Mouse (Mus musculus) right cerebral cortex, postnatal 10 days (tissue): ENCODE results near the gene Gm6993.

Experiments
- DNase-seq, 2 experiments: peaks; one replicate each; pipeline ENCODE4 v3.0.0; 2021; ENCODE audit warnings: low spot score in 2 of 2

Gene Gm6993

DNA sequence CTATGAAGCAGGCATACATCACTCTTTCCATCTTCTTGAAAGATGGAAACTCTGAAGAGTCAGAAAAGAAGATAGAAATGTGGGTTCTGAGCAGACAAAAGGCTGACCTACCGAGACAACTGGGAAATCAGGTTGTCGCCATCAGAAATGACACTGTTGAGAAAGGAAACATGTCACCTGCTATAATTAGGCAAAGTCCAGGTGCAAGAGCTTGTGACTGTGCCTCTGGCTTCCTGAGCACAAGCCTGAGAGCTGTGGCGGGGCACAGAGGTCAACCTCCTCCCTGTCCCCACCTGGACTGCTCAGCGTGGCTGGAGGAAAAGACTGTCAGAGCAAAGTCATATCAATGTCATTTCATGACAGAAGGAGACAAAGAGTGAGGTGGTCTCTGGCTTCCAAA is 772 bp upstream of the Gm6993 start:
- no peak for DNase-seq

DNA sequence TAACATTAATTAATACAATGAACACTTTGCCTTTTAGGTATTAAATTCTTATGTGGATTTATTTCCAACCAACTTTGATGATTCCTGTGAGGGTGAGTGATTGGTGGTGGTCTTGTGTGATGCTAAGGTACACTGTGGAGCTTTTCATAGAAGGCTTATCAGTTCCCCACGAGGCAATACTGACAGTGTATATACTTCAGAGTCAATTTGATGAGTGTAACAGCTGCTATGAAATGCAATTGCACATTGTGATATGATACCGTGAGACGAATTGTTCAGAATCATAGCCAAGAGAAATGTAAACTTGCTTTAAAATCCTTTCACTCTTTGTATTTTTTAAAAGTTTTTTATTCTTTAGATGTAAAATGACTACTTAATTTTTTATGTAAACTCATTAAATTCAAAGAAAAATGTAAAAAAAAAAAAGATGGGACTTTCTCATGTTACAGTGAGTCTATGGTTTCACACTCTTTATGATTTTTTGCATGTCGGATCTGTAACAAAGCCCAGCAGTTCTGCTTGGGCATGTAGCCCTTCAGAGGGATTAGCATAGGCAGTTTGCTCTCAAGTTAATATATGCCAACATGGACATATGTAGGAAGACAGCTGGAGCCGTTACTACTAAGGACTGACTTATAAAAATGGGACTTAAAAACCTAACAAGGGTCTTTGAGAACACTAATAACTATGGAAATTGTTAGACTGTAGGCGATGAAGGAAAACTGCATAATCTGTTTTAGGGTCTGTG is 1.2 kb downstream of the Gm6993 start:
- DNase-seq, result no peak

GRCm38 (mm10) chr12:31244001-31244400 is 3.4 kb downstream of the Gm6993 start:
- DNase-seq, result no peak

- no peak for DNase-seq
Measured at GRCm38 (mm10) chr12:31244691-31245090, 4.1 kb downstream of the Gm6993 start.

DNA sequence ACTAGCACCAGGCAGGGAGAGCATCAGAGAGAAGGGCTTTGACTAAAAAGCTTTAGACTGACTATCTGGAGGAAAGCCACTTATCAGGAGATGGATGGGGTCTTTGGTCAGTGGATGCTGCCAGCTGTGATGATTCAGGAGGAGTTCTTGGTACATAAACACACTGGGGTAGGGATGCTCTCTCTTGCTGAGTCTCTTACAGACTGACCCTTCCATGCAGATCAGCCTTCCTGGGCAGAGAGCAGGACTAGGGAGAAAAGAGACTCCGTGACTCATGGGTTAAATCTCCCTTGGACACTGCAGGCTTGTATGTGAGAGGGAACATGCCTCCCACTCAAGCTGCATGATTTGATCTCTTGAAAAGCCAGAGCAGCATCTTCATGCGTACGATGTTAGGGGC is 5.6 kb downstream of the Gm6993 start:
- DNase-seq, result no peak

DNA sequence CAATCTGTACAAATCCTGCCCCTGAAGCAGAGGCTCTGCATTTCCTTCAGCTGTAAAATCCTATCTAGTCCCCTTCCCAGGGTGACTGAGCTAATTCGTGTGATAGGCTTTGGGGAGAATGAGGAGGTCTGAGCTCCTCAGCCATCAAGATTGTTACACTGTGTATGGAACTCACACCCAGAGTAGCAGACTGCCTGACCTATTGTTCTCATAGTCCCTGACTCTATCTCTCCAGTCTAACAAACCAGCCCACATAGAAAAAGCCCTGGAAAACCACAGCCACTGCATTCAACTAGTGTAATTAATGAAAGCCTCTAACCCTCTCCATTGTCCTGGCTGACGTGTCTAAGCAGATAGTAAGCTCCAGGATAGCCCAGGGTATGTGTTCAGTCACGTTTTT is 6.0 kb downstream of the Gm6993 start:
- no peak for DNase-seq

GRCm38 (mm10) chr12:31248165-31248564 is 7.6 kb downstream of the Gm6993 start:
- DNase-seq, result no peak

GRCm38 (mm10) chr12:31248681-31249080 is 8.1 kb downstream of the Gm6993 start:
- no peak for DNase-seq

DNA sequence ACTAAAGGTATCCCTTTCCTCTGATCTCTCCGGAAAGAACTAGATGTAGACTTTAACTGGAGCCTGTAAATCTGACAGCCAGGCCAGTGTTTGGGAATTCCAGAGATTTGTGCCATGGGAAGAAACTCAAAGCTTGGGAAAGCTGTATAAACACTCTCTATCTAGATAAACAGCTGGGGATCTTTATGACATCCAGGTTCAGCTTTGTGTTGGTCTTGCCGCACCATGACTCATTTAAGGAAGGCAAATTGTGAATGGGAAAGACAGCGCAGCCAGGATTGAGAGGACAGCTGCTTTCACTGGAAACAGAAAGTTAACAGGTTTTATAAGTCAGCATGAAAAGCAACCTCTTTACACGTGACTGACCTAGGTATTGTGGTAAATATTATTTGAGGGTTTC is 11.7 kb downstream of the Gm6993 start:
- DNase-seq, result no peak

DNA sequence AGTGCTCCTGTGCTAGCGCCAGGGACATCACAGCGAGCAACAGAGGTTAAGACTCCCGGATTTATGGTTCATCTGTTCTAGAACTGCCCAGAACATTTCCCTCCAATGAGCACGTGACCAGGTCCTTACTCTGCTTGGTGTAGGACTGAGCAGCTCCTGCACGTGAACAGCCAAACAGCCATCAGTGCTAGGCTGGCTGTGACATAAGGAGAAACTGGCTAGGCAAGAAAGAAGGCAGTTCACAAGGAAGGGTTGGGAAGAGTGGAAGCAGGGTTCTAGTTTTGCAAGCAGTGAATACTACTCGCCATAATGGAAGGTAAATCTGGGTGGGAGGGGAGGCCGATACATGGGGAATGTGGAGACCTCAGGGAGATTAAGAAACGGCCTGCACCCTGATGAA is 14.4 kb downstream of the Gm6993 start:
- DNase-seq, result no peak

- DNase-seq, result no peak
Measured at GRCm38 (mm10) chr12:31256121-31256903, 15.7 kb downstream of the Gm6993 start.

DNA sequence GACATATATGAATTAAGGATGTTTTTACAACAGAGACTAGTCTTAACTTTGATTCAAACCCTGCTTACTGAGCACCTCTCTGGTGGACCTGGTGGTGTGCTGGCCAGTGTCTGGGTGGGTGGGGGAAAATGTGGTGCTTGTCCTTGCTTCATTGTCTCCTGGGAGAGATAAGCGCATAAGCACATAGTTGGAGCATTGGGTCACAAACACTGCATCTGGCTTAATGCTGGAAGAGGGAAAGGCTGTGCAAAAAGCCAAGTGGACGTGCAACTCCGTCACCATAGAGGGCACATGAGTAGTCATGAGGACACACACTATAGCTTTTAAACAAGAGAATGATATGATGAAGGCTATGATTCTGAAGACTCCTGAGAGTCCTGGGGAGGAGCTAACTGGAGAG is 21.3 kb downstream of the Gm6993 start:
- DNase-seq, result no peak

DNA sequence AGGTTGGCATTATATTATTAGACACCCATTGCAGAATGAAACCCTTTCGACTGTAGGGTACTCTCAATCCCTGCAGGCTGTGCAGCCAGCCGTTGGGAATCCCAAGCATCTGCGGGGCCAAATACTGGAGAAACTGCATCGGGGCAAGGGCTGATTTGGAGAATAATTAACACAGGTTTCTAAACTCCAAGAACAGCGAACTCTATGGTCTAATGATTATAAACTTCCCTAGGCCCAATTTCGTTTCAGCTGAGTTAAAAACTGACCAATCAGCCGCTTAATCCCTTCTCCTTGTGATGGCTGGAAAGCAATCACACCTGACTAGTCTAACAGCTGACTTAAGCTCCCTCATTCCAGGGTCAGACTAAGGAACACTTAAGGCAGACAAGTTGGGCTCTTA is 23.4 kb downstream of the Gm6993 start:
- DNase-seq, result no peak

DNA sequence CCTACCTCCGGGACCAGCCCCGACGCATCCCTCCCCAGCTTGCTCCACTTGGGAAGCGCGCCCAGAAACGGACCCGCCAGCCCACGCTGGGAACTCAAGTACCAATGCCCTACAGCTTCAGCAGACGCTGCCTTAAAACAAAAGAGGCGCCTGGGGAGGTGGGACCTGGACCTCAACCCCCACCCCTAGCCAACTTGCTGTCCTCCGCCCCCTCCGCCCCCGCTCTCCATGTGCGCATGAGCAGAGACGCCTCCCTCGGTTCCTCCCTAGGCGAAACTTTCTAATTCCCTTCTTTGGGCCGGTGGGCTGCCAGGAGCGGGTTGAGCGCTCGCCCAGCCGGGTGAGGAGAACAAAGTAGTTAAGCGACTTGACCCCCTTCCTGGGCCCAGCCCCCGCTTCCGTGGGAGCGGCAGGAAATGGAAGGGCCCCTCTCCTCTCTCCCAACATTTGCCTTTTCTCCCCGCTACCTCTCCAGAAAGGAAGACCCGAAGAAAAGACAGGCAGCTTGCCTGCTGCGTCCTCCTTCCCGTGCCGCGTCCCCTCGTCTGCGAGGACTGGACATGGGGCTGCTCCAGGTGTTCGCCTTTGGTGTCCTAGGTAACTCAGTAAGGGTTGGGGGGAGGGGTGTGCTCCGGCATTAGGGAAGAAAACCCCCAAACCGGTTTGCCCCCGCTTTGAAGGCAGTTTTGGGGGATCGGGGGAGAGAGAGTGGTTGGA is 24.6 kb downstream of the Gm6993 start, which contains the start of gene Lamb1:
Gene Lamb1, plus strand, starts transcription at position 230 of the 717 bp plus-strand sequence.
- DNase-seq, result peak; percentile 48 to 51

- DNase-seq, result peak; percentile 42 to 43
Measured at GRCm38 (mm10) chr12:31265722-31266431, 25.3 kb downstream of the Gm6993 start.

- no peak for DNase-seq
Measured at GRCm38 (mm10) chr12:31266686-31267085, 26.1 kb downstream of the Gm6993 start.

DNA sequence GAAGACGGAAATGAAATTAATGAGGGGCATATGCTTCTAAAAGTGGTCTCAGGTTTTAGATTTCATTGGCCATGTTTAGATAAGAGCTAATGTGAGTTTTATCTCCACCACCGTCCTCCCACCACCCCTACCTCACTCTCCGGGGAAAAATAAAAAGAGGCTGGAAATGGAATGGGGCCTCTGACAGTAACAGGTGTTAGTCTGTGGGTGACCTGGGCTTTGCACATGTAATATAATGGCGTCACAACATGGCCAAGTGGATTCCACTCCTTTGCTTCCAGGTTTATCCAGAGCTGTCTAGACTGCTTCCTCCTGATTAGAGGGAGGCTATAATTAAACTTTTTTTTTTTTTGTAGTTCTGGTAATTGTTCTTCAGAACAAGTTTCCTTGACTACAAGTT is 26.8 kb downstream of the Gm6993 start:
- DNase-seq, result no peak

DNA sequence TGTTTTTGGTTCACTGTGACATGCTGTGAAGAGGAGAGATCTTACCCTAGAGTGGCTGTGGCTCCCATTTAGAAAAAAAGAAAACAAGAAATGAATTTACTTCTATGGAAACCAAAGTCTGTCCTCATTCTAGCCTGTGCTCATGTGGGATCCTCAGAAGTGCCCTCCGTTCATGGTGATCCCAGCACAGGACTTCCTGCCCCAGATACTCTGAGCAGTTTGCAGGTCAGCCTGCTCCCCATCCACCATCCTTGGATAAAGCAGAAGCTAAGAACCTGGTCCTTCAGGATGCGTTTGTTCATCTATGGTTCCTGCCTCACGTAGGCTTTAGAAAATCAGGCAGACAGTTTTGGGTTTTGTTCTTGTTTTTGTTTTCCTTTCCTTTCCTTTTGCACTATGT is 27.7 kb downstream of the Gm6993 start:
- DNase-seq, result no peak

DNA sequence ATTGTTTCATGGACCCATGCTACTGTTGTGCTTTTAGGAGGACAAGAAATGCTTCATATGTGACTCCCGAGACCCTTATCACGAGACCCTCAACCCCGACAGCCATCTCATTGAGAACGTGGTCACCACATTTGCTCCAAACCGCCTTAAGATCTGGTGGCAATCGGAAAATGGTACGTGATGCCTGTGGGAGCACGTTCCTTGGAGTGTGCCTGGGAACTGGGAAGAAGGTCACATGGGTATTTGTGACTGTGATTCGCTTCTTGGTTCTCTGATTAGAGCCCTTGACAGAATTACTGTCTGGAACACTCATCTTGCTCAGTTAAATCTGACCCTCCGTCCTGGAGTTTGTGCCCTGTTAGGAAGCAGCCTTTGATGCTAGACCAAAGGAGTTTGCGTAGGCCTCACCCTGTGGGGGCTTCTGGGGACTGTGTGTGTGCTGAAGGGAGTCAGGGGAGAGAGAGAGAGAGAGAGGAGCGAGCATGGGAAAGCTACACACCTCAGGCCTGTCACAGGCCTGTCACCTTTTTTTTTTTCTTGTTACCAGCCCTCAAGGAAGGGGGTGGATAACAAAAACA is 28.5 kb downstream of the Gm6993 start:
- DNase-seq, result no peak

GRCm38 (mm10) chr12:31270361-31270760 is 29.8 kb downstream of the Gm6993 start:
- DNase-seq, result no peak

GRCm38 (mm10) chr12:31270776-31271175 is 30.2 kb downstream of the Gm6993 start:
- DNase-seq, result no peak
